Mouse (Mus musculus): Measurements from ENCODE around the gene Bmp2k.

Gene Bmp2k

DNA sequence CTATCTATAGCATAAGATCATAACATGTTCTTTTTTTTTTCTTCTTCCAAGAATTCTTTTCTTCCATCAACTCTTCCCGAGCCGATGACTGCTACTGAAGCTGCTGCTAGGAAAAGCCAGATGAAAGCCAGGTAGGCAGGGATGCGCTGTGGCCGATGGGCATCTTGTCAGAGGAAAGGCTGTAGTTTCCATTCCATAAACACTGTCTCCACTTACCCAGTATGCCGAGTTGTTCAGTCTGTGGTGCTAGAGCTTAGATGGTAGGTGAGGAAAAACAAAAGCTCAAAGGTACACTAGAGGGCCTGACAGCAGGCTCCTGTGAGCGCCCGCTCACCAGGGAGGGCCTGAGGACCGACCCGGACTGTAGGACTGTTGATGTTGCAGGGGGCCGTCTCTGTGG is 57.3 kb downstream of the Bmp2k start:
- no peak for DNase-seq (ENCODE audit: low spot score in 2 of 2)

DNA sequence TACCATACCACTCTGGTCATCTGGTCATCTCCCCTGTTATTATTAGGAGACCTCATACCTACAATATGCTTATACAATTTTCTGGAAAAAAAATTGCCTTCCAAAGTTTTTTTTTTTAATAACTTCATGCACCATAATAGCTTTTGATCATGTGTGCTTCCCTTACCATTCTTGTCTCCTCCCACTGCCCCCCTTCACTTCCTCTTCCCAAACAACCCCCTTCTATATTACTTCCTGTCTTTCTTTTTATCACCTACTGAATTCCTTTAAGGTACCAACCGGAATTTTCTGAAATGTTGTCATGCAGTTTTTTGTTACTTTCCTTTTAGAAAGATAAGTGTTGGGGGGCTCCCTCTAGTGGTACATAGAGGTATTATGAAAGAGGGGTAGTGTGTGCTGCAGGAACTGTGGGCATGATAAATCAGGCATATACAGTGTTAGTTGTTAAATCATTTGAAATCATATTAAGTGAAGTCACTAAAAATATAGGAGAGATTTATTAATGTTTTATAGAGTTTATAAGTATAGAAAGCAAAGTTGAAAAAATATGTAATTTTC is 58.1 kb downstream of the Bmp2k start:
- DNase-seq (ENCODE audit: low spot score in 2 of 2): peak in 1 of 2 experiments; percentile 28

DNA sequence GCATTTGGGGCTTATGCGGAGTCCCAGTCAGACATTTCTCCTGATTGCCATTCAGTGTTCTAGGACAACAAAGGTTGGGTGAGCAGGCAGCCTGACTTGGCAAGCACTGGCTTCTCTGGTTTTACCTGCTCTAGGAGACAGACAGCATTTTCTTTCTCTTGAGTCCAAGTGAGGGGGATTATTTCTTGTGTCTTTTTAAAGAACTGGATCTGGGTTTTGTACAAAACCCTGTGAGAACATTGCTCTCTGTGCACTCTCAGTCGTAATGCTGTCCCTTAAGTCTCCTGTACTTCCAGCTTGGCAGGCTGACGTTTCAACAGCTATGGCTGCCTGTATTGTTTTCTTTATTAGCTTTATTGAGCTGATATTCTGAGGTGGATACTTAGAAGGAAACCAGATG is 58.9 kb downstream of the Bmp2k start:
- DNase-seq (ENCODE audit: low spot score in 2 of 2): no peak

GRCm38 (mm10) chr5:97056791-97057450 is 59.4 kb downstream of the Bmp2k start:
- no peak for DNase-seq (ENCODE audit: low spot score in 2 of 2)

DNA sequence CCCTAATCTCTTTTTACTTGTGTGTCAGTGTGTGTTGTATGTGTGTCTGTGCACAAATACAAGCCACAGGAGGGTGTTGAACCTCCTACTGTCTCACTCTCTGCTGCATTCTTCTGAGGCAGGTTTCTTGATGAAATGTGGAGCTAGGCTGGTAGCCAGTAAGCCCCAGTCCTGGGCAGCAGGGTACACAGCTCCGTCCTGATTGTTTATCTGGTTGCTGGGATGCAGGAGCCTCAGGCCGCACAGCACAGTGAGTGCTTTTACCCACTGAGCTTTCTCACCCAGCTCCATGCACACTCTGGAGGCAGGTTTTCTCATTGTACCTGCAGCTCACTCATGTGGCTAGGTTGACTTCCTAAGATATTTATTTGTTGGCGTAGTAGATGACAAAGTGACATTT is 63.4 kb downstream of the Bmp2k start:
- no peak for DNase-seq (ENCODE audit: low spot score in 2 of 2)

GRCm38 (mm10) chr5:97062041-97062440 is 64.6 kb downstream of the Bmp2k start:
- no peak for DNase-seq (ENCODE audit: low spot score in 2 of 2)

DNA sequence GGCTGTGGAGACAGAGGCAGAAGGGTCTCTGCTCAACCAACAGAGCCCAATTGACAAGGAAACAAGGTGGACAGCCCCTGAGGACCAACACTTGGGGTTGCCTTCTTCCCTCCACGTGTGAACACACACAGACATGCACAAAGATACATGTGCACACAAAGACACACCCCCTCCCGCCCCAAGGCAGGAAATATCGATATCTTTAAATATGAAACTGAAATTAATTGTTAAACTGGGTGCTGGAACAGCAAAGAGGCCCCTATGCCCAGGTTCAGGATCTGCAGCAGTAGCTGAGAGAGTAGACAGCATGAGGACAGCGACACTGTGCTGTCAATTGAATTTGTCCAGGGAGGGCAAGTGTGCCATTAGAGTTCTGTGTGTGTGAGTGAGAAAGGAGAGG is 68.3 kb downstream of the Bmp2k start:
- DNase-seq (ENCODE audit: low spot score in 2 of 2): no peak

- DNase-seq (ENCODE audit: low spot score in 2 of 2): no peak
Measured at GRCm38 (mm10) chr5:97075476-97076151, 78.1 kb downstream of the Bmp2k start.

DNA sequence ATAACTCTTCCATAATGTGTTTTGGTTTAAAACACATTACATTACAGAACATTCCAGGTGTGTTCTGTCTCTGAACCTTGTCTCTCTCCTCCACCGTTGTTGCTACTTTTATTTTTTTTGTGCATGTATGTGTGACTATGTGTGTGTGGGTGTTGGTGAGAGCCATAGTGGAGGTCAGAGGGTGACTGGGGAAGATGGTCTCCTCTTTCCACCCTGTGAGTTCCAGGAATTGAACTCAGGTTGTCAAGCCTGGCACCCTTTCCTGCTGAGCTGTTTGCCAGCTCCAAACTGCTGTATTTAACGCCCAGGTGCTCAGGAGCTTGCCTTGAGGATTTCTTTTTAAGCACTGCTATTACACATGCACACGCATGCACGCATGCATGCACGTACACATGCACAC is 78.7 kb downstream of the Bmp2k start:
- DNase-seq (ENCODE audit: low spot score in 2 of 2): no peak

- no peak for DNase-seq (ENCODE audit: low spot score in 2 of 2)
Measured at GRCm38 (mm10) chr5:97077676-97078075, 80.2 kb downstream of the Bmp2k start.

DNA sequence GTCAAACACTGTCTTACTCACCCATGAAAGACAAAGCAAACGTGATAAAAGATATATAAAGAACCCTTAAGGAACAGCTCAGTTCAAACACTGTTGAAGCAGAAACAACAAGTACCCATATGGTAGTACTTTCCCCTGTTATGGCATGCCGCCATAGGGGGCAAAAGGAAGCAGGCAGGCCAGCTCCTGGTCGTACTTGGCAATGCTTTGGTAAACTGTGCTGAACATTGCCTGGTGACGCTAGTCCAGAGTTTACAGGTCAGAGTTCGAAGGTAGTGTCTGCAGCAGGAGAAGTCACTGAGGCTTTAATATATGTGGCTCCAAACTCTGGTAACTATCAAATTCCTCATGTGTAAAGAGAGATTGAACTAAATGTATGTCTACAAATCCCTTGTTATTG is 81.2 kb downstream of the Bmp2k start:
- no peak for DNase-seq (ENCODE audit: low spot score in 2 of 2)

DNA sequence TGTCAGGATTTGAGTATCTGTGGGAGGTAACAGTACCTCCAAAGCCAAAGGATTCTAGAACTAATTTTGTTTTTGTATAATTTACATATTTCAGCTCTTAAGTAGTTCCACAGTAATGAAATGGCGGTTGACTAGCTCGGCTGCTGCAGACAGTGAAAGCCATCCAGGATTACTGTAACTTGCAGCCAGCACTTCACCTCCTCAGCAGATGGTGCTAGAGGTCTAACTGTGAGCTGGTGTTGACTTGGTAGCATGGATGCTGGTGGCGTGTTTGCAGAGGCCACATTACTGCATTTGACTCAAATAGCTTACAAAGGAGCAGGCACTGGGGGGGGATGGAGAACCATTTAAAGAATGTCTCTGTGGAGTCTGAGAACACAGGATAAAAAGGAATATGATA is 84.0 kb downstream of the Bmp2k start:
- DNase-seq (ENCODE audit: low spot score in 2 of 2): no peak

DNA sequence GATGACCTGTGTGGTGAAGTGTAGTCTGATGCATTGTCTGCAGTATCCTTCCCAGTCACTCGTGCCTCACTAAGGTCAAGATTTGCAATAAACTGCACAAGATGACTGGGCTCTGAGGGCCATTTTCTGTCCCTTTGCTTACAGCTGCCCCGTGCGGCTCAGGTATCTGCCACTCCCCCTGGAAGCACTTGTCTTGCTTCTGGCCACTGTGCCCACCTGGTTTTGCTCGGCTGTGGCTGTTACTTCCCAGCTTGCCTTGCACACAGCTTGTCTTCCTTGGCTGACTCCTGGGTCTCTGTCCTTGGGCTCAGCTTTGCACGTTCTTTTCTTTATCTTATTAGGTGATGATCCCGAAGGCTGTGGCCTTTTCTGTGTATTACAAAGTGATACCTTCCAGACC is 86.2 kb downstream of the Bmp2k start:
- DNase-seq (ENCODE audit: low spot score in 2 of 2): no peak

- no peak for DNase-seq (ENCODE audit: low spot score in 2 of 2)
Measured at GRCm38 (mm10) chr5:97084541-97084940, 87.1 kb downstream of the Bmp2k start.

DNA sequence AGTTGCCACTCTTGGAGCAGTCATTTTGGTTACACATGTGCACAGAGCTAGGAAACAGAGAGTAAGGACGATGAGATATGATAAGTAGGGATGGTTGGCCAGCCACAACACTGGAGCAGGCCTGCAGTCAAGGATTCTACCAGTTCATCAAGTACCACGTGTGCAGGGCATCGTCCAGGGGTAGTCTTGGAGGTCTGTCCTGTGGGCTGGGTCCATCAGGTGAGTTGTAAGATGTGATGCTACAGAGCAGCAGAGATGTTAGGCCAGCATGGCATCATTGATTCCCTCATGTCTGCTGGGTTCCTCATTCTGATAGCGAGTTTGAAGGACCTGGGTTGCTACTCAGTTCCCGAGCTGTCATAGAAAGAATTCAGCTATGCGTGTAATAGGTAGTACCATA is 87.6 kb downstream of the Bmp2k start:
- DNase-seq (ENCODE audit: low spot score in 2 of 2): no peak

- no peak for DNase-seq (ENCODE audit: low spot score in 2 of 2)
Measured at GRCm38 (mm10) chr5:97087030-97087630, 89.6 kb downstream of the Bmp2k start.

DNA sequence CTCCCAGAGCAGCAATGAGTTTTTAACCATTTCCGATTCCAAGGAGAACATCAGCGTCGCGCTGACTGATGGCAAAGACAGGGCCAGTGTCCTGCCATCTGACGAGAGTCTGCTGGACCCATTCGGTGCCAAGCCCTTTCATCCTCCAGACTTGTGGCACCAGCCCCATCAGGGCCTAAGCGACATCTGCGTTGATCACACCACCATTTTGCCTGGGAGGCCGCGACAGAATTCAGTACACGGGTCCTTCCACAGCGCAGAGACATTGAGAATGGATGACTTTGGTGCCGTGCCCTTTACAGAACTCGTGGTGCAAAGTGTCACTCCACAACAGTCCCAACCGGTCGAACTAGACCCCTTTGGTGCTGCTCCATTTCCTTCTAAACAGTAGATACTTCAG is 90.3 kb downstream of the Bmp2k start:
- no peak for DNase-seq (ENCODE audit: low spot score in 2 of 2)

DNA sequence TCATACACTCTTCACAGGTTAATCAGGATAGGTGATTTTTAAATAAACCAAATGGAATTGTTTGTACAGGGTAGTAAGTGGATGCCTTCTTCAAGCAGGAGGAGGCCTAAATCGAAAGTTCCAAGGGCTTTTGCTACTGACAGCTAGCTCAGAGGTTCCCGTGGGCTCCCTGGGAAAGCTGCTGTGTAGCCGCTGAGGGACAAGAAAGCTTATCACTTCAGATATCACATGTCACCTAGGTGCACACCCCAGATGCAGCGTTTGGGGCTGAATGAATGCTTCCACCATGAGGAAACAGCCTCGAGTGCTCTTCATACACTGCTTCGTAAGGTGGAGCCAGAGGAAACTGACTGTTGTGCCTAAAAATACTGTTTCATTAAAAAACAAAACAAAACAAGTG is 90.7 kb downstream of the Bmp2k start:
- no peak for DNase-seq (ENCODE audit: low spot score in 2 of 2)

GRCm38 (mm10) chr5:97089426-97089825 is 91.9 kb downstream of the Bmp2k start:
- no peak for DNase-seq (ENCODE audit: low spot score in 2 of 2)

DNA sequence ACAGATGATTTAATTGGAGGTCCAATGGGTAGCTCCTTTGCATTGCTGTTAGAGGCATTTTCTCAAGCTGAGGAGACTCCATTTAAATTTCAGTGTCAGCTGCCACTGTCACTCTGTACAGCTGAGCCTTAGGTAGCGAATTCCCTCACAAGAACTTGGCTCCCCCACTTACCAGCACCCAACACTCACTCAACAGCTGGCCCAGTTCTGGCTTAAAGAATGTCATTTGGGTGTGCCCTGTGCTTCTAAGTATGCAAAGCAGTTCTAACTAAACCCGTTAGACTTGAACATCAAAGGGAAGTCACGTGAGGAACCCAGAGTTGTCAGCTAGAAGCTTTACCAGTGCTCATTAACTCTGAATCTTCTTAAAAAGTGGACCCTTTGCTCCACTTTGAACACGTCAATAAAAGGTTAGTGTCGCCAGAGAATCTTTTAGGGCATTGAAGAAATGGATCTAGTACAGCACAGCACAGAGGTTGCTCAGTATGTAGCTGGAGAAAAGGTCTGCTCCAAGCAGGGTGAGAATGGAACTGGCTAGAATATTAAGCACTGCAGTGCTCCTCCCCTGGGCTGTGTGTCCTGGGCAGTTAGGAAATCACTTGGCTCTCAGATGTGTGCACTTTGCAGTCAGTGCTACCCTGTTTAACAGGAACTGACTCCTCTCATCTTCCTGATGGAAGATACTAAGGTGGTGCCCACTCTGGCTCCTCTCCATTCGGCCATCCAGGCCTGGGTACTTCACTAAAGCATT is 92.7 kb downstream of the Bmp2k start:
- DNase-seq (ENCODE audit: low spot score in 2 of 2): no peak

DNA sequence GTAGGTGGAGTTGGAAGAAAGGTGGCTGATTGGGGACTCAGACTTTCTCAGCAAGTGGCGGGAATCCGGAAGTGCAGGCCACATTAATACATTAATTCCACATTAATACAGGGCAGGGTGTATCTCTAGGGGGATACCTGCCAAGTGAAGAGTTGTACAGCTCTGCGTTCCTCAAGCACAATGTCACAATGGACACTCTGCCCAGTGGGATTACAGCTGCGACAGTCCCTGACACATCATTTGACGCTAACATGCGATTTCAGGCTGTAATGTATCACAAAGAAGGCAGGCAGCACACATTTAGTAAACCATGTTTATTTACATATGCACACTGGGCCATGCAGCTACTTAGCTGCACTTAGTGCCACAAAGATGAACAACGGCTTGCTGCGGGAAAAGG is 95.5 kb downstream of the Bmp2k start:
- no peak for DNase-seq (ENCODE audit: low spot score in 2 of 2)

DNA sequence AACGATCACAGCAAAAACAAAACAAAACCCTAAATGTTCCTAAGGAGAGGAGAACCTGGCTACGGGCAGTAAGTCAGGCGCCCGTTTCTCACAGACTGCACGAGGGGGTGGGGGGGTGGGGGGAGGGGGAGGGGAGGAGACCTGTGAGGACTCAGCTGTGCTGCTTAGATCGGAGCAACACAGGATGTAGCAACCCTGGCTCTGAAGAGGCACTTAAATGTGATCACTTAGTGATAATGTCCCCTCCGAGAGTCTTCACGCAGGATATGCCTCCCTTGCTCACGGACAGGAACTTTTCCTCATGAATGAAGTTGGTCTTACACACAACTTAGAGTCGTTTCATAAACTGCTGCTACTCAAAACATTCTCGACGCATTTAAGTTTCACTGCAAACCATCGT is 97.8 kb downstream of the Bmp2k start:
- no peak for DNase-seq (ENCODE audit: low spot score in 2 of 2)

All from spleen, postnatal 14 days (tissue).